ENCODE assay signal across 8 mouse cellular contexts in the genomic region with DNA sequence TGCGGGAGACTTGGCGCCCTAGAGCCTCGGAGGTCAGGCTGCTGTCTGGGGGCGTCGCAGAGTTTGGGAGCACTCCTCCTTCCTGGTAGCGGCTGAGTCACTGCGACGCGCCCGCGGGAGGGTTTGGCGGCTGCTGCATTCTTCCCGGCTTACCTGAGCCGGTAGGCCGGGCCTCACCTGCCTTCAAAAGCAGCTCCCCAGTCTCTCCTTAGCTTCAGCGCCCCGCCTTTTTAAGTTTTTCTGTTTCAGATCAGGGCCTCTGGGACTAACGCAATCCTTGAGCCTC. TPM values are rescaled to one million over a fixed set of nuclear protein-coding genes. Genes with fewer than 3 reads are reported as not detected.
A peak's percentile ranks its signal among the peaks of the same experiment; 100 is the strongest.
DNase-seq lines count a peak whose midpoint lies in the region; ATAC-seq and TF ChIP-seq lines count a peak whose summit lies in the region.

Gene Mdfi, minus strand, starts transcription at position 210 of the 286 bp plus-strand sequence.

- DNase-seq in heart, postnatal 36 days: no peak
- peak; percentile 27 for DNase-seq in embryonic facial prominence, embryonic 11.5 days (ENCODE audit: low spot score)
- DNase-seq in hindbrain, postnatal 0 days (ENCODE audit: low spot score): no peak
- no peak for DNase-seq in cerebellum, adult 18-20 months
- no peak for DNase-seq in spleen, adult 18-20 months
- DNase-seq in left cerebral cortex, adult 2 months (ENCODE audit: extremely low spot score in 1 of 2, low spot score in 2 of 2): no peak

- no peaks in the 10 kb centered on the region for H3K27me3 ChIP-seq in heart, embryonic 14.5 days (ENCODE audit: control insufficient read depth, insufficient read depth, low read length)
- H3K27me3 ChIP-seq in embryonic facial prominence, embryonic 11.5 days (ENCODE audit: control insufficient read depth, insufficient read depth, low read length): peaks cover 3% of the 10 kb centered on the region
- H3K27me3 ChIP-seq in hindbrain, postnatal 0 days (ENCODE audit: insufficient read depth, low read length): peaks cover 22% of the 10 kb centered on the region; the same call in 1 of the 2 replicates
- peaks cover 87% of the 10 kb centered on the region for H3K27me3 ChIP-seq in megakaryocyte, embryonic 14.5 days (replicated peaks)

- peaks cover 17% of the 10 kb centered on the region for H3K36me3 ChIP-seq in heart, embryonic 14.5 days (ENCODE audit: control insufficient read depth, insufficient read depth, low read length)
- H3K36me3 ChIP-seq in embryonic facial prominence, embryonic 11.5 days (replicated peaks; ENCODE audit: control insufficient read depth, insufficient read depth, low read depth, low read length): no peaks in the 10 kb centered on the region; the same call in 1 of the 2 replicates
- H3K36me3 ChIP-seq in hindbrain, postnatal 0 days (ENCODE audit: insufficient read depth, low read length): no peaks in the 10 kb centered on the region
- H3K36me3 ChIP-seq in megakaryocyte, embryonic 14.5 days (replicated peaks; ENCODE audit: low read length): no peaks in the 10 kb centered on the region

- WGBS in heart, embryonic 14.5 days: 9% methylated on average over 18 of the region's 18 CpGs
- 3% methylated on average over 18 of the region's 18 CpGs for WGBS in embryonic facial prominence, embryonic 11.5 days
- 5% methylated on average over 18 of the region's 18 CpGs for WGBS in hindbrain, postnatal 0 days

- H3K4me3 ChIP-seq in heart, embryonic 14.5 days (ENCODE audit: control insufficient read depth in 1 of 2, insufficient read depth in 1 of 2, low read depth in 1 of 2, low read length in 2 of 2): peak within 1 kb of the TSS; percentile 80 to 91
- H3K4me3 ChIP-seq in embryonic facial prominence, embryonic 11.5 days (ENCODE audit: low read depth, low read length): peak within 1 kb of the TSS; percentile 94
- peak within 1 kb of the TSS; percentile 53 for H3K4me3 ChIP-seq in hindbrain, postnatal 0 days (ENCODE audit: low read length)
- H3K4me3 ChIP-seq in megakaryocyte, embryonic 14.5 days (replicated peaks): peak within 1 kb of the TSS; percentile 88
- H3K4me3 ChIP-seq in left cerebral cortex, adult 2 months: no peak within 1 kb of the TSS

- intact Hi-C loops in heart, postnatal 36 days (cut with DNase I): no loop called here
- intact Hi-C loops in left cerebral cortex, adult 2 months (cut with DNase I): no loop called here

- H3K4me1 ChIP-seq in heart, embryonic 14.5 days (ENCODE audit: control insufficient read depth in 2 of 2, insufficient read depth in 2 of 2, low read length in 2 of 2): peaks cover 23 to 39% of the 10 kb centered on the region in 2 experiments
- H3K4me1 ChIP-seq in embryonic facial prominence, embryonic 11.5 days (ENCODE audit: control insufficient read depth, insufficient read depth, low read length): peaks cover 9% of the 10 kb centered on the region
- H3K4me1 ChIP-seq in hindbrain, postnatal 0 days (ENCODE audit: insufficient read depth, low read length): 0 out of 2 replicates have a peak, but pooled peaks cover 3% of the 10 kb centered on the region
- H3K4me1 ChIP-seq in megakaryocyte, embryonic 14.5 days: peaks cover 46% of the 10 kb centered on the region

- peak within 1 kb of the TSS; percentile 91 for H3K4me2 ChIP-seq in heart, embryonic 14.5 days (ENCODE audit: low read length)
- H3K4me2 ChIP-seq in embryonic facial prominence, embryonic 11.5 days (ENCODE audit: low read depth, low read length): peak within 1 kb of the TSS; percentile 85
- peak within 1 kb of the TSS; percentile 100 for H3K4me2 ChIP-seq in hindbrain, postnatal 0 days (ENCODE audit: low read depth, low read length)

- no peak for TF ChIP-seq CTCF in hindbrain, postnatal 0 days (IDR thresholded peaks at IDR 0.05; ENCODE audit: low read depth)
- no peak for TF ChIP-seq CTCF in left cerebral cortex, adult 2 months (IDR thresholded peaks at IDR 0.05)

- no peak for ATAC-seq in heart, embryonic 14.5 days (ENCODE audit: insufficient number of reproducible peaks, insufficient read depth, low FRiP score, low read depth)
- no peak for ATAC-seq in embryonic facial prominence, embryonic 11.5 days (replicated peaks; ENCODE audit: insufficient number of reproducible peaks, low FRiP score, low TSS enrichment, low read depth)
- no peak for ATAC-seq in hindbrain, postnatal 0 days

- no peaks in the 10 kb centered on the region for H3K9me3 ChIP-seq in heart, embryonic 14.5 days (ENCODE audit: control insufficient read depth, low read length)
- H3K9me3 ChIP-seq in embryonic facial prominence, embryonic 11.5 days (replicated peaks; ENCODE audit: control insufficient read depth, low read length): no peaks in the 10 kb centered on the region
- H3K9me3 ChIP-seq in hindbrain, postnatal 0 days (ENCODE audit: low read length): no peaks in the 10 kb centered on the region
- peaks cover 24% of the 10 kb centered on the region for H3K9me3 ChIP-seq in megakaryocyte, embryonic 14.5 days

- H3K9ac ChIP-seq in heart, embryonic 14.5 days (ENCODE audit: low read length): peak within 1 kb of the TSS; percentile 88
- peak within 1 kb of the TSS; percentile 53 for H3K9ac ChIP-seq in embryonic facial prominence, embryonic 11.5 days (replicated peaks; ENCODE audit: low read length)
- H3K9ac ChIP-seq in hindbrain, postnatal 0 days (replicated peaks; ENCODE audit: low read length): peak within 1 kb of the TSS; percentile 44; the same call in 1 of the 2 replicates

- peak within 1 kb of the TSS; percentile 32 to 83 for H3K27ac ChIP-seq in heart, embryonic 14.5 days (replicated peaks in 1 of 2; ENCODE audit: control insufficient read depth in 1 of 2, insufficient read depth in 1 of 2, low read depth in 2 of 2, low read length in 2 of 2)
- H3K27ac ChIP-seq in embryonic facial prominence, embryonic 11.5 days (replicated peaks; ENCODE audit: low read depth, low read length): peak within 1 kb of the TSS; percentile 75
- no peak within 1 kb of the TSS for H3K27ac ChIP-seq in hindbrain, postnatal 0 days
- no peak within 1 kb of the TSS for H3K27ac ChIP-seq in left cerebral cortex, adult 2 months

RNA-seq across cellular contexts. Expression of gene Mdfi, which starts in this region (rescaled TPM):
- 10.4 and 26.3 TPM in 2 replicates for polyA plus RNA-seq in heart, embryonic 14.5 days (2014; fragmentation: Nextera tagmentation; extraction: Ambion mirVana)
- total RNA-seq in heart, postnatal 36 days (2021): 1 to 10 TPM in 1 of 2 experiments, under 1 TPM in 1; 0.81 to 3.1 TPM
- polyA plus RNA-seq in embryonic facial prominence, embryonic 11.5 days (2014; fragmentation: Nextera tagmentation; extraction: Ambion mirVana): 75.2 and 95.7 TPM in 2 replicates
- total RNA-seq in hindbrain, postnatal 0 days (2014; rRNA removed): 14.7 and 38.7 TPM in 2 replicates
- polyA plus RNA-seq in hindbrain, postnatal 0 days (2015; fragmentation: Nextera tagmentation; extraction: Ambion mirVana): 2.6 TPM in 2 replicates
- polyA plus RNA-seq in megakaryocyte, embryonic 14.5 days (2012; ENCODE audit: insufficient read depth, low replicate concordance): 10.4 TPM in 1 of 2 replicates, not detected in the other
- under 1 TPM in 1 of 2 experiments, not detected in 1; 0.48 TPM for total RNA-seq in left cerebral cortex, adult 2 months (2021)

Comparison
In these comparisons a context has a peak if more than half of its experiments do, and no peak if none do; other contexts are left out.
1. H3K27ac ChIP-seq: peak in heart, embryonic 14.5 days (2 of 2) and embryonic facial prominence, embryonic 11.5 days (single experiment); none in hindbrain, postnatal 0 days (single experiment) and left cerebral cortex, adult 2 months (single experiment).
2. Peak in every context shown above with its lines, with median percentiles within 50 percentile points of each other: H3K4me2 ChIP-seq and H3K9ac ChIP-seq.